Mouse (Mus musculus) bone marrow macrophage, adult 2 months (primary cell): ENCODE results near the gene Mybphl.

ENCODE experiments used
- CTCF ChIP-seq: IDR thresholded peaks from 2 replicates; pipeline ENCODE4 v1.5.1; 2012; ENCODE audit warnings: low read depth, mild to moderate bottlenecking, low read length, moderate library complexity
- POLR2A ChIP-seq: IDR thresholded peaks from 2 replicates; pipeline ENCODE4 v1.6.1; 2012; ENCODE audit warnings: mild to moderate bottlenecking, low read depth, low read length, borderline replicate concordance

- no peak for TF ChIP-seq CTCF
- no peak for TF ChIP-seq POLR2A
These were observed 50.4 kb downstream of the Mybphl start, which contains the start of gene Celsr2 for GRCm38 (mm10) chr3:108414857-108415830.
